Mouse (Mus musculus) kidney, embryonic 15.5 days (tissue): ENCODE results near the gene Rrp8. TPM values are rescaled to one million over a fixed set of nuclear protein-coding genes. Genes with fewer than 3 reads are reported as not detected.

Source experiments
- ATAC-seq: fragments of 200-750 bp; cut with Nextera tagmentation; replicated peaks from 2 replicates; pipeline ENCODE4 v1.8.0; 2017; ENCODE audit warnings: moderate TSS enrichment; ENCODE audit not compliant: low FRiP score
- H3K27ac ChIP-seq: fragments of 300-500 bp; sonication (generic); 2 replicates; pipeline ENCODE4 v1.5.1; 2015; ENCODE audit warnings: mild to moderate bottlenecking, inconsistent platforms
- H3K27me3 ChIP-seq: fragments of 300-500 bp; sonication (generic); 2 replicates; pipeline ENCODE4 v1.6.1; 2015; ENCODE audit warnings: inconsistent platforms
- H3K36me3 ChIP-seq: fragments of 300-500 bp; sonication (generic); 2 replicates; pipeline ENCODE4 v1.6.1; 2015; ENCODE audit warnings: inconsistent platforms
- H3K4me1 ChIP-seq: fragments of 300-500 bp; sonication (generic); 2 replicates; pipeline ENCODE4 v1.6.1; 2015; ENCODE audit warnings: inconsistent platforms
- H3K4me2 ChIP-seq: fragments of 300-500 bp; sonication (generic); 2 replicates; pipeline ENCODE4 v1.6.1; 2015; ENCODE audit warnings: moderate library complexity, mild to moderate bottlenecking, inconsistent platforms
- H3K4me3 ChIP-seq: fragments of 300-500 bp; sonication (generic); replicated peaks from 2 replicates; pipeline ENCODE4 v1.5.1; 2015; ENCODE audit warnings: mild to moderate bottlenecking, inconsistent platforms
- H3K9ac ChIP-seq: fragments of 300-500 bp; sonication (generic); 2 replicates; pipeline ENCODE4 v1.6.1; 2015; ENCODE audit warnings: mild to moderate bottlenecking, inconsistent platforms
- H3K9me3 ChIP-seq: fragments of 300-500 bp; sonication (generic); replicated peaks from 2 replicates; pipeline ENCODE4 v1.6.1; 2016; ENCODE audit warnings: inconsistent platforms
- WGBS: fragments of 180-500 bp; shearing (Covaris S2); methylation state at CpG from one replicate; pipeline ENCODE4 v1.1.7; 2015; ENCODE audit warnings: mixed read lengths; 5-methylcytosine and 5-hydroxymethylcytosine counted together
- polyA plus RNA-seq: library from polyadenylated mRNA; unstranded; fragments of >200 nt; fragmentation: Nextera tagmentation; extraction: Ambion mirVana; gene quantifications from 2 replicates; pipeline ENCODE4 v1.2.1, GENCODE M21; 2015

The Rrp8 gene
- polyA plus RNA-seq, 1 experiment from 2014 or later: 44.8 TPM

- 62% methylated on average over 3 of the region's 3 CpGs for WGBS
- H3K36me3 ChIP-seq: peaks cover 61% of the 10 kb centered on the region
These were observed 32.8 kb upstream of the Rrp8 start for GRCm38 (mm10) chr7:105769959-105770358.

GRCm38 (mm10) chr7:105767729-105768165 lies 30.6 kb upstream of the Rrp8 start:
- peaks cover 77% of the 10 kb centered on the region for H3K36me3 ChIP-seq
- 0 out of 2 replicates have a peak overlapping the region, but pooled peaks have one; percentile 13 for H3K4me2 ChIP-seq
- 14% methylated on average over 6 of the region's 6 CpGs for WGBS
- peaks cover 28% of the 10 kb centered on the region for H3K4me1 ChIP-seq
- H3K27me3 ChIP-seq: 0 out of 2 replicates have a peak, but pooled peaks cover 3% of the 10 kb centered on the region
- H3K4me3 ChIP-seq: no peak overlapping the region
- peak overlapping the region; percentile 61 for H3K27ac ChIP-seq
- ATAC-seq: peak; percentile 38; the same call in 1 of the 2 replicates
- no peaks in the 10 kb centered on the region for H3K9me3 ChIP-seq
- no peak overlapping the region for H3K9ac ChIP-seq

More at GRCm38 (mm10) chr7:105769959-105770358, 32.8 kb upstream of the Rrp8 start:
- ATAC-seq: no peak
- Histone ChIP-seq H3K4me1 (peaks cover 47% of the 10 kb centered on the region), H3K27ac (no peak overlapping the region), H3K4me3 (no peak overlapping the region), H3K9me3 (no peaks in the 10 kb centered on the region), H3K4me2 (no peak overlapping the region), H3K27me3 (no peaks in the 10 kb centered on the region), H3K9ac (no peak overlapping the region)

- 94% methylated on average over 11 of the region's 11 CpGs for WGBS
- Histone ChIP-seq H3K9ac (no peak overlapping the region), H3K4me3 (no peak overlapping the region)
These were observed 27.1 kb upstream of the Rrp8 start for GRCm38 (mm10) chr7:105764331-105764730.

GRCm38 (mm10) chr7:105762517-105763270 lies 25.5 kb upstream of the Rrp8 start:
- 0 out of 2 replicates have a peak, but pooled peaks cover 3% of the 10 kb centered on the region for H3K27me3 ChIP-seq
- no peak overlapping the region for H3K27ac ChIP-seq
- H3K9ac ChIP-seq: no peak overlapping the region
- ATAC-seq: peak; percentile 5; the same call in 1 of the 2 replicates
- H3K36me3 ChIP-seq: peaks cover 84% of the 10 kb centered on the region
- peak overlapping the region; percentile 12; the same call in 1 of the 2 replicates for H3K4me3 ChIP-seq
- WGBS: 50% methylated on average over 55 of the region's 55 CpGs
- peaks cover 10% of the 10 kb centered on the region for H3K4me1 ChIP-seq
- no peaks in the 10 kb centered on the region for H3K9me3 ChIP-seq
- peak overlapping the region; percentile 51 for H3K4me2 ChIP-seq

More at GRCm38 (mm10) chr7:105764331-105764730, 27.1 kb upstream of the Rrp8 start:
- H3K4me2 ChIP-seq: no peak overlapping the region
- H3K27me3 ChIP-seq: 0 out of 2 replicates have a peak, but pooled peaks cover 3% of the 10 kb centered on the region
- no peak for ATAC-seq
- H3K27ac ChIP-seq: no peak overlapping the region
- H3K9me3 ChIP-seq: no peaks in the 10 kb centered on the region
- H3K4me1 ChIP-seq: peaks cover 25% of the 10 kb centered on the region
- H3K36me3 ChIP-seq: peaks cover 70% of the 10 kb centered on the region

- peak overlapping the region; percentile 12; the same call in 1 of the 2 replicates for H3K4me3 ChIP-seq
- 41% methylated on average over 51 of the region's 51 CpGs for WGBS
These were observed 24.8 kb upstream of the Rrp8 start for GRCm38 (mm10) chr7:105761813-105762484.

GRCm38 (mm10) chr7:105753281-105753680 lies 16.1 kb upstream of the Rrp8 start:
- H3K9me3 ChIP-seq: no peaks in the 10 kb centered on the region
- no peak overlapping the region for H3K9ac ChIP-seq
- no peaks in the 10 kb centered on the region for H3K27me3 ChIP-seq
- H3K36me3 ChIP-seq: peaks cover 72% of the 10 kb centered on the region
- H3K4me3 ChIP-seq: no peak overlapping the region
- H3K4me2 ChIP-seq: no peak overlapping the region
- peaks cover 13% of the 10 kb centered on the region for H3K4me1 ChIP-seq
- H3K27ac ChIP-seq: no peak overlapping the region
- WGBS: 87% methylated on average over 10 of the region's 10 CpGs
- ATAC-seq: no peak

More at GRCm38 (mm10) chr7:105761813-105762484, 24.8 kb upstream of the Rrp8 start:
- Histone ChIP-seq H3K4me2 (peak overlapping the region; percentile 51), H3K9ac (no peak overlapping the region), H3K4me1 (peaks cover 6% of the 10 kb centered on the region; the same call in 1 of the 2 replicates), H3K27ac (no peak overlapping the region), H3K27me3 (0 out of 2 replicates have a peak, but pooled peaks cover 3% of the 10 kb centered on the region), H3K9me3 (no peaks in the 10 kb centered on the region), H3K36me3 (peaks cover 88% of the 10 kb centered on the region)
- peak; percentile 43; the same call in 1 of the 2 replicates for ATAC-seq

- H3K27ac ChIP-seq: 0 out of 2 replicates have a peak overlapping the region, but pooled peaks have one; percentile 25
- H3K4me1 ChIP-seq: peaks cover 13% of the 10 kb centered on the region
- H3K4me3 ChIP-seq: no peak overlapping the region
- WGBS: 83% methylated on average over 2 of the region's 2 CpGs
- peak; percentile 19; the same call in 1 of the 2 replicates for ATAC-seq
- H3K9ac ChIP-seq: no peak overlapping the region
- H3K27me3 ChIP-seq: no peaks in the 10 kb centered on the region
- no peaks in the 10 kb centered on the region for H3K9me3 ChIP-seq
- no peak overlapping the region for H3K4me2 ChIP-seq
- H3K36me3 ChIP-seq: peaks cover 71% of the 10 kb centered on the region
These were observed 15.5 kb upstream of the Rrp8 start for GRCm38 (mm10) chr7:105752716-105753115.

GRCm38 (mm10) chr7:105751491-105752433 lies 14.6 kb upstream of the Rrp8 start, which contains the start of gene Tpp1:
TSS of gene Tpp1 (minus strand) at chr7:105752235.
- Histone ChIP-seq H3K27ac (peak within 1 kb of the TSS; percentile 41; the same call in 1 of the 2 replicates), H3K27me3 (no peaks in the 10 kb centered on the region), H3K4me2 (peak within 1 kb of the TSS; percentile 61), H3K9ac (peak within 1 kb of the TSS; percentile 63), H3K36me3 (peaks cover 71% of the 10 kb centered on the region), H3K4me3 (peak within 1 kb of the TSS; percentile 60), H3K4me1 (peaks cover 13% of the 10 kb centered on the region), H3K9me3 (no peaks in the 10 kb centered on the region)
- 21% methylated on average over 20 of the region's 20 CpGs for WGBS
- ATAC-seq: peak; percentile 93

GRCm38 (mm10) chr7:105747776-105748175 lies 10.6 kb upstream of the Rrp8 start:
- H3K4me1 ChIP-seq: peaks cover 16% of the 10 kb centered on the region
- no peak overlapping the region for H3K4me2 ChIP-seq
- no peak for ATAC-seq
- no peak overlapping the region for H3K4me3 ChIP-seq
- no peaks in the 10 kb centered on the region for H3K9me3 ChIP-seq
- peaks cover 44% of the 10 kb centered on the region for H3K36me3 ChIP-seq
- no peak overlapping the region for H3K9ac ChIP-seq
- H3K27ac ChIP-seq: no peak overlapping the region
- no peaks in the 10 kb centered on the region for H3K27me3 ChIP-seq
- WGBS: 85% methylated on average over 2 of the region's 2 CpGs

- Histone ChIP-seq H3K27me3 (no peaks in the 10 kb centered on the region), H3K4me1 (peaks cover 15% of the 10 kb centered on the region), H3K9me3 (no peaks in the 10 kb centered on the region), H3K27ac (peak within 1 kb of the TSS; percentile 83), H3K9ac (peak within 1 kb of the TSS; percentile 94), H3K4me2 (peak within 1 kb of the TSS; percentile 82), H3K4me3 (peak within 1 kb of the TSS; percentile 98), H3K36me3 (peaks cover 69% of the 10 kb centered on the region)
- WGBS: under 1% methylated on average over 63 of the region's 67 CpGs
- peak; percentile 98 for ATAC-seq
These were observed 6.9 kb upstream of the Rrp8 start, which contains the start of gene Taf10 for GRCm38 (mm10) chr7:105743926-105744590. TSS of gene Taf10 (minus strand) at chr7:105744361.
